Mouse (Mus musculus) urinary bladder, postnatal 25 days (tissue): ENCODE measurements around the gene Dnm3.

ENCODE experiments used
- DNase-seq: peaks from one replicate; pipeline ENCODE4 v3.0.0; 2022; ENCODE audit warnings: low spot score

The Dnm3 gene

DNA sequence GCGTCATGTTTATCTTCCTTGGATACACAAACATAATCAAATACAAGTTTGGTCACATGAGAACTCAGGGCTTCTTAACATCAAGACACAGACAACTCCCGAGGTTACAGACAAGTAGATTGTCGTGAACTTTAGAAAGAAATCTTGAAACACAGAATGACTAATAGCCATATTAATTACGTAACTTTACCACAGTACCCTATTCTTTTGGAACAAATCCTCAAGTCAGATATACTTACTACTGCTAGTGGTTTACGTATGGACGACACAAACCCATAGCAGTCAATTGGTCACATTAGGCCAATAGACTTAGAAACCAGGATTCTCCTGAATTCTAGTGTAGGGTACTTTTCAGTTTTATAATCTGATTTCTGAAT lies 459.2 kb downstream of the Dnm3 start:
- DNase-seq: no peak

DNA sequence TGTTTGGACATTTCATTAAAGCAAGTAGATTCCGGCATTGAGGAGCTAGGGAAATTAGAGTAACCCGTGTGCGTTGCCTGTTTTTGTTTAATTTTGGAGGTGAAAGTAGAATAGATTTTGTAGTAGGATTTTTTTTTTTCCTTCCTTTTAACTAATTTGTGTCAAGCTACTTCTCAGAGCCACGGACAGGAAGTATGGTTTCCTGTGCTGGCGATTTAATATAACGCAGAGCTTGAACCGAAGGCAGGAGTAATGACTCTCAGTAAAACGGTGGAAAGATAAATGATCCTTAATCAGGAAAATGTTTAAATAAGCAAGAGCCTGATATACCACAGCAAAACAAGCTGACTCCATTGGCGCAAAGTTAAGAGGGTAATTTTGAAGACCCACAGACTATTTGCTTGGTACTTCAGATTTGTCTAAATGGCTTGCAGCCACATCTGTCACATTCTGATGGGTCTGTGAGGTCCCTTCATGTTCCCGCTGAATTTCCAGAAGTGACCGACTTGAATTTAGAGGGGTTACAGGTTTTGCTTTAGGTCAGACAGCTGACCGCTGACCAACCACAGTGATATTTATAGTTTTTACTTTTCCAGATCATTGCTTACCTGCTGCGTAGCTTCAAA lies 459.7 kb downstream of the Dnm3 start:
- no peak for DNase-seq

DNA sequence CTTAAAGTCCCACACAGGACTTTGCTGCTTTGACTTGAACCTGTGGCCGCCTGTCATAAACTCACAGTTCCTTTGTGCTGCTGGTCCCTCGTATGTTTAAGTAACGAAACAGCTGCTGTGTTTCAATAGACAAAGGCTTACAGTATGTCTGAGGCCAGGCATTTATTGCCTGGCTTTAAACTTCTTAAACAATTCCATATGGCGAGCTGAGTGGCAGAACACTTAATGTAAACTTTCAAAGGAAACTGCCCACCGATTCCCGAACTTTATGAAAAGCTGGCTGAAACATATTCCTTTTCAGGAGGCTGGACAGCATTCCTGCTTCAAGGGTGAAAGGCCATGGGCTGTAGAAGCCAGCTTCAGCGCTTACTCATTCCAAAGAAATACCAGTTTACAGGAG lies 460.9 kb downstream of the Dnm3 start:
- DNase-seq: no peak

DNA sequence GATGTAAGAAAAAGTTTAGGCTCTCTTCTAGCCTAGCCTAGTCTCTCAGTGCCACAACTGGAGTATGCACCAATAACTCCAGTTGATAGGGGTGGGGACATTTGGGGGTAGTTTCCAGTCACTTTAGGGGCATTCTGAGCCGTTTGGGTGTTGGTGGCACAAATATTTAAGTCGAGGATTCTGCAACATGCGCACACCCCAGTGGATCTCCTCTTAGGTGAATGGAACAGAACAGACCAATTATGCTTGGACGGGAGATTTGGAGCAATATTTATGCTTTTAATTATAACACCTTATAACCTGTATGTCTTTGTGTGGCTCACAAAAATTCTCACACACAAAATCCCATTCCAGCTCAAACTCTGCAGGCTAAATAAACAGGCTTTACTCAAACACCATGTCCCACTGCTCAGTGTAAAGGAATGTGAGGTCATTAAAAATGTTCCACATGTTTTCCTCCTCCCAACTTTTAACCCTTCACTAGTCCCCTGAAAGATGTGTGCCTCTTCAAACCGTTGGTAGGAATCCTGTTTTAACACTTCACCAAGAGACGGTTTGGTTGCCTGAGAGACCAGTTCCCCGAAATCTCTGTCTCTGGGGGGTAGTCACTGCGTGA lies 462.5 kb downstream of the Dnm3 start:
- no peak for DNase-seq

DNA sequence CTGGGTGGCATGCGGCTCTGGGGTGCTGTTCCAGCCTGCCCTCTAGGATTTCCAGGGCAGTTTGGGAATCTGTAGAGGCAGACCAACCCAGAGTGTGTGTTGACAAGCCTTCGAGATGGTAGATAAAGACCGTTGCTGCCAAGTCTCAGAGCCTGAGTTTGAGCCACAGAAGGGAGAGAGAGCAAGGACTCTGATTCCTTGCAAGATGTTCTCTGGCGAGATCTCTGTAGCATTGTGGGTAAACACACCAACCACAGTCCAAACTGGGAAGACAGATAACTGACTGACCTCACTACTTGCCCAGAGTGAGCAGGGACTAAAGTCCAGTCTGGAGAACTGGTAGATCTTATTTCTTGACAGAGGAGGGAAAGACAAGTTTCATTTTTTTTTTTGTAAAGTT lies 464.3 kb downstream of the Dnm3 start:
- DNase-seq: no peak

DNA sequence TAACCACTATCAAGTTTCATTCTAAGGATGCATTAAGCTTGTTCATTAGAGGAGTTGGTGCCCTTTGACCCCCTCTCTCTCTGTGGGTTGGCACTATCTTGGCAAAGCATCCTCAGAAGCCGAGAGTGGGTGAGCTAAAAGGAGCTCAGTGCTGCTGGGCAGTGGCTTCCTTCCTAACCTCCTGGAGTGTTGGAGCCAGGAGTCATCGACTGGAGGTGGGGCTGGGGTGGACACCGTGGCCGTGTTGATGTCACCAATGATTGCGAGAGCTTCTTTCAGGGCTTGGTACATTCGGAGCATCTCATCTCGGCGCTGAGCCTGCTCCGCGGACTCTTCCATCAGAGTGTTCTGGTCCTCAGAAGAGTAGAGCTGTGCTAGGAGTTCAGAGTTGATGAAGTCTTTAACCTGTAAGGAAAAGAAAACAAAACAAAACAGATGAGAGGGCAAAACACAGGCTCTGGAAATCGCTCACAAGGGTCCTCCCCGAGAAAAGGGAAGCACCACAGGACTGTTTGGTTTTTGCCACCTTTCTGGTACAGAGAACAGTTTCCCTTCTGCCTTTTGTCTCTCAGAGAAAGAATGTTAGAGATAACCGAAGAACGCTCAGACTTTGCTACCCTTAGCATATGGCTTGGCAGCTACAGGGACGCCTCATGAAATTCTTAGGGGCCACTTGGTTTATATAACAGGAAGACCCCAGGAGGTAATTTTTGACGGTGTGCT lies 466.1 kb downstream of the Dnm3 start:
- no peak for DNase-seq

DNA sequence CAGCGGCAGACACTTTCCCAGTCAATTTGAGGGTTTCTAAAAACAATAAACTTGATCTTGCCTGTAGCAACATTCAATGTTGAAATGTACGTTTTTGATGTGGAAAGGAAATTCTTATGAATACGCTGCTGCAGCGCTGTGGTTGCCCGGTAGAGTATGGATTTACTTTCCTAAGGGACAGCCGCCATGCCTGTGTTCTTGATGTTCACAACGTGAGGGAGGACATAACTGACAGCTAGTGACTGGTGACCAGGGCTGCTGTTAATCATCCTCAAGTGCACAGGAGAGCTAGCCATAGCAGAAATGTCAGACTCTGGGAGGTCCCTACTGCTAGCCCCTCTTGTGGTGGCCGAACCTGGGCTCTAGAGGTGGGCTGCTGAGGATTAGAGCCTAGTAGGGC lies 468.7 kb downstream of the Dnm3 start:
- no peak for DNase-seq

DNA sequence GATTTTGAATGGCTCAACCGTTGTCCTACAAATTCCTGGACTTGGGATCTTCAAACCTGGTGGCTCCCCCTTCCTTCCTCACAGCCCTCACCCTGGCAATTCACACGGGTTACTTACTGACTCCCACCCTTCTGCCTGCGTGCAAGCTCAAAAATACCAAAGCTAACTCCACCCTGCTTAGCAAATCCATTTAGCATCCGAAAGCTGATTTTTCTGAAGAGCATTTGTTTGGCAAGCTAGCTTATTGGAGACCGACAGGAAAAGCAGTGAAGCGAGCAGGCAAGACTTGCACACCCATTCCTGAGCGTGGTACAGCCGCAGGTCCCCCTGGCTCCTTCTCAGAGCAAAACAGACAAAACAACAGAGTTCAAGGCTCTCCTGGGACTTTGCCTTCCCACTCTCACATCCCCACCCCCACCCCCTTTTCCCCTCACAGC lies 469.2 kb downstream of the Dnm3 start:
- DNase-seq: no peak

DNA sequence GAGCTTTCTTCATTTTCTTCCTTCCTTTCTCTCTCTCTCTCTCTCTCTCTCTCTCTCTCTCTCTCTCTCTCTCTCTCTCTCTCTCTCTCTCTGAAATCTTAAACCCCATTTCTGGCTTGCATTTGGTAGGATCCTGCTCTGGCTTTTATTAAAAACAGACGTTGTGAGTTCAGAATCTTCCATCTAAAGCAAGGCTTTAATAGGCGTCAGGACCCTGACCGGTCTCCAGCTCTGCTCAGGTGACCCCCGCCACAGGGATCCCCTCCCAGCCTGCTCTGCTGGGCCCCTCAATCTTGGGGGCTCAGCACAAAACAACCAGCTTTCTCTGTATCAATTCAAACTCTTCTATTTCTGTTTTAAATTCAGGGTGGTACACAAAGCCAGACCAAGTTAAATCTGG lies 469.6 kb downstream of the Dnm3 start:
- no peak for DNase-seq

DNA sequence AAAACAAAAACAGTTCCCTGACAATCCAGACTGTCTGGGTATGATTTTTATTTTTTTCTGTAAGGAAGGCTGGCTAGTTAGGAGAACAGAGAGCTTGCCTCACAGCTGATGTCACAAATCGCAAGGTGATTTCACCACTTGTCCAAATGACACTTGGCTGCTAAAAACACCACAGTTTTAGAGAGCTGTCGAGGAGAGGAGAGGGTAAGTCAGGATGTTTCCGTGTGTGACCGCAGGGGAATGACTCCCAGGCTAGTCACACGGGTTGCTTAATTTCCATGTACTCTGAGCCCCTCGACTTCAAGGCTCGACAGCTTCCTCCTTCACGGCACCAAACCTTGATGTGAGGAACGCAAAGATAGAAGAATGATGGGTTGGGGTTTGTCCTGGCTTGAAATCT lies 471.7 kb downstream of the Dnm3 start:
- no peak for DNase-seq

DNA sequence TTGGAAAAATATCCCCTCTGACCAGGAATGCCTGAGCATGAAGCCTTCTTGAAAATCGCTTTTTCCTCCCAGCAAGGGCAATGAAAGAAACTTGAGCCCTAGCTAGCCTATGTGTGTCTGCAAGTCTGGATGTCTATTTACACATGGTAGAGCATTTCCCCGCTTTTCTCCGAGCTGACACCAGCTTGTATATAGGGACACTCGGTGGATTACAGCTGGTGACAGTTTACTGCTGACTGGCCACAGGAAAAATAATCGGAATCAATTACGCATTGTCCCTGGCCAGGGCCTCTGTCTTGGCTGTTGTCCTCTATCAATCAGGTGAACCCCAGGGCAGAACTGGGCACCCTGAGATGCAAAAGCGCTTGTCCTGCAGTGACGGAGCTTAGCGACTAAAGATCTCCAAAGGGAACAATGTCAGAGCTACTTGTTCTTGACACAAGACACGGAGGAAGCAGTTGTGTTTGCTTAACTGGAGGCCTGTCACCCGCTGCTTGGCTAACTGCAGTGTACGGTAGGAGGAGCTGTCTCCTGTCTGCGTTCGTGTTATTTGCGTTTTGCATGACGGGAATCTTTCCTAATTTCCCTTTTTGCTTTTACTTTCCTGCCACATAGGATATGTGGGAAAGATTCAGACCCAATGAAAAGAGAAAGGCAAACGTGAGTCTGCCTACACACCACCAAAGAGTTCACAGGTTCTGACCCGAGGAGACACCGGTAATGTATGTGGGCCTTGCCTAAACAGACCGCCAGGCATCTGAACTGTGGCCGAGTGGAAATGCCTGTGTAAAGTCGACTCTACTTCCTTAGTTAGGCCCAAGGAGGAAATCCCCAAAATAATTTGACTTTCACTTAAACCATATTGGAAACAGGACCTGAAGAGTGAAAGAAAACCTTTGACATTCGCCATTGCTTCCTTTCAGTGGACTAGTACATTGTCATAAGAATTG lies 472.7 kb downstream of the Dnm3 start:
- DNase-seq: no peak

DNA sequence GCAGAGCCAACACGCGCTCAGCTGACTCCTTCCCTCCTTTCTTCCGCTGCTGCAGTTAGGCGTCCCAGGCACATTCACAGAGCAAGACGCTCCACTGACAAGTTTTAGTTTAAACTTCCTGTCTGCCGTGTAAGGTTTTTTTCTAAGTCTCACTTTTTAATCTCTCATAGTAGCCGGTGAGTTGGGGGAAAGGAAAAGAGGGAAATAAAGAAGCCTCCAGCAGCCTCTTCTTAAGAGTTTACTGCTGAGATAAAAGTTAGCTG lies 473.4 kb downstream of the Dnm3 start:
- no peak for DNase-seq

DNA sequence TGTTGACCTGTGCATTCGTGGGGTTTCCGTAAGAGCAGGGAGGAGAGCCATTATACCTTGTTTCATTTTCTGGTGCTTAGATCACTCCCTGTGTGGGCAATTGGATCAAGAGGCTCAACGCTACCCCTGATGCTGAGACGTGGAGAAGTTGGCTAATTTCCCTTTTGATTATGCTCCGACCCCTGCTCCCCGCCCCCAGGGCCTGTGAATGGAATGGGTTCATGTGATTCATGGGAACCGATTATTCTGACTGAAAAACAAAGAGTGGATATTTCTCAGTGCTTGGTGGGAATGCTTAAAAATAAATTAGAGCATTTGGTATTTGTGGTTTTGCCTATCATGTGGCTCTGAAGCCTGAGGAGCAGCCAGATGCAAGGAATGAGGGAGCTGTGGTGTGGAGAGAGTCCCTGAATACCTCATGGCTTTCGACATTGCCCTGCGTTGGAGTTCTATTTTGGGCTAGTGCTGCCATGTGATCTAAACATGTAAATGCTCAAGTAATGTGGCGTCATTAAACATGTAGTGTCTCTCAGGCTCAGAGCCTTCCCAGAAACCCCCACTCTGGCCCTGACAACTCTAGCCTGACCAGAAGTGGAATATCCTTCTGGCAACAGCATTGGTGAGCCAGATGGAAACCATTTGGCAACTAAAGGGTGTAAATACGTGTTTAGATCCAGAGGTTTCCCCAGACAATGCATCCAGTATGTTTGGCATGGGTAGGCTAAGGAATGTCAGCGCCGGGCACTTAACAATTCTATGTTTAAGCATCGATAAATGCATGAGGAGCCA lies 473.9 kb downstream of the Dnm3 start:
- no peak for DNase-seq

DNA sequence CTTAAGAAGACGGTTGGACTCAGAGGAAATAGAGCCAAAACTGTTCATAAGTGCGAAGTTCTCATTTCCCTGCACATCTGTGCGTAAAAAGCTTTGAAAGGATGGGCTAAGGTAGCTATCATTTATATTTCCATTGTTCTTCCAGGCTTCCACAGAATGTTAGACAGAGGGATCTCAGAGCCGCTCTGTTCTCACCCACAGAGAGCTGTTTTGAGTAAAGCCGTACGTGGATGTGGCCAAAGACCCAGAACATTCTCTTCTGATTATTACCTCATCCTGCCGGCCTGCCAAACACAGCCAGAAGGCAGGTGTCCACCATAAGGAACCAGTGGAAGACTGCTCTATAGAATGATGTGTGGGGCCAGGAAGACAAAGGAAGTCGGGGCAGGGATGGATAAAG lies 476.5 kb downstream of the Dnm3 start:
- DNase-seq: no peak

DNA sequence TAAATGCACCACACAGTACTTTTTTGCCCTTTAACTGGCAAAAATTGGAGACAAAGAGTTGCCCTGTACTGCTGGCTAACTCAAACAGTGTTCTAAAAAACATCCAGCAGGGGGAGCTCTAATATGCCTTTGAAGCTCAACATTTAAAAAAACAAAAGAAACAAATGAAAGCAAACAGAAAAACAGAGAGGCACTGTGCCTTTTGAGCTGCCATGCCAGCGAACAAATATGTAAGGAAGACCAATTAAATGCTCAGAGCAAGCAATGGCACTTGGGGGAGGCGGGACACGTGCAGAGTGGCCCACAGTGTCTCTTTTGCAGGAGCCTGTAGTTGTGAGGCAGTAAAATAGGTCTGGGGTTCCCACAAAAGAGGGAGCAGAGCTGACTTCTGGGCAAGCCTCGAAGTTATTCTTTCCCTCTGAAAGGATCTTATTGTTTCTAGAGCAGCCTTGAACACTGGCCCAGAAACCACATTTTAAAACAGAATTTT lies 477.9 kb downstream of the Dnm3 start:
- DNase-seq: peak; percentile 42

DNA sequence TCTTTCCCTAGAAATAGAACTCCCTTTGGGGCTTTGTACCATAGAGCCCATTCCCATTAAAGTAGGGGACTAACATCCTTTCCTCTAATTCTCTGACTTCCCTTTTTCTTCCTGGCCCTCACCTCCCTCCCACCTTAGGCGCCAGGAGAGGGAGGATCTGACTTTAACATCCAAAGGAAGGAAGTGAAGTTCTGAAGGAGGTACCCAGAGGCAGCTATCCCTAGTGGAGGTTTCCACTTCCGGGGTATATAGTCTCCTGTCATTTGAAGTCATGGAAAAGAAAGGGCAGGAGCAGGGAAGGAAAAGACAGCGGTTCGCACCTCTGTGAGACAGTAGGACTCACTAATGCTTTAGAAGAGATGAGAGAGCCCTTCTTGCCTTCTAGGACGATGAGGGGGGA lies 478.5 kb downstream of the Dnm3 start:
- no peak for DNase-seq

DNA sequence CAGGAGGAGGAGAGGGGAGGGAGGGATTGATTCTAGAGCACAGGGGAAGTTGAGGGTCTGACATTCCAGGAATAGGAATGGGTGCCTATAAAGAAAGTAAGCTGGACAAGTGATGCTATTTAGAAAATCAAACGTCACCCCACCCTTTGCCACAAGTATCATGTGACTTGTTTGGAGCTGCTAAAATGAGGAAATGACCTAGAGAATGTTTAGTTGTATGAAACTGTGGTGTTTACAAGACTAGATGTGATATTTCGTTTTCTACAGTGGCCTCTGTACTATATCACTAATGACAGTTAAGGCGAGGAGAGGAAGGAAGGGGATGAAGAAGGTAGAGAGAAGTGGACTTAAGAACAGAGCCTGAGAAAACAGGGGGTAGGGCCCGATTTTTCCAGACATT lies 479.1 kb downstream of the Dnm3 start:
- no peak for DNase-seq

DNA sequence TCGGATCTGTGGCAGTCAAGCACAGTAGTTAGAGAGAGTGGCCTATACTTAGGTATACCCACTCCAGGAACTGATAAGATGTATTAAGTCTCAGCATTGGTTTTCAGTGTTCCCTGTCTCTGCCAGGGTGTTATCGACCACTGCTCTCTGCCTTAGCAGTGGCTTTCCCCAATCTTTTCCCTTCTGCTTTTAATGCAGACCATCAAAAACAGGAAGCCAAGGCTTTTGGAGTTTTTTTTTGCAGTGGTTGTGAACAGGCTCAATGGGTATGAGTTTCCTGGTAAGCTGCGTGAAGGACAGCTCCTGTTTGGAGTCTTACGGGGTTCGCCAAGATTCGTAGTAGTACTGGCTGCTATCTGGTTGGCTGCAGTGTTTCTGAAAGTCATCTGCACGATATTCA lies 485.4 kb downstream of the Dnm3 start:
- DNase-seq: no peak

DNA sequence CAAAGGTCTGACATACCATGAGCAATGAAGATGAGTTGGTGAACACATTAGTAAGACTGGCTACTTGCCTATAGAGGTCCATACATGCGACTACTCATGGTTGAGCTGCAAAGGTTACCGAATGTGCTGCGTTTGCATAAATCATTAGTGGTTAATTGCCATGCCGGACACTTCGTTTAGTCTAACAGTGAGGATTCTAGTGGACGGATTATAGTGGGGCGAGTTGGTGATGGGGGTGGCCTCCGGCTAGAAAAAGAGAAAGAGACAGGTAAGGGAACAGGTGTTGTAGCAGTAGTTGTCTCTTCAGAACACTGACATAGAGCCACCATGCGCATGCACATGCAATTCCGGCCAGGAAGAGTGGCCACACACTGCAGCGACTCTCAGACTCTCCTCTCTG lies 486.0 kb downstream of the Dnm3 start:
- no peak for DNase-seq

DNA sequence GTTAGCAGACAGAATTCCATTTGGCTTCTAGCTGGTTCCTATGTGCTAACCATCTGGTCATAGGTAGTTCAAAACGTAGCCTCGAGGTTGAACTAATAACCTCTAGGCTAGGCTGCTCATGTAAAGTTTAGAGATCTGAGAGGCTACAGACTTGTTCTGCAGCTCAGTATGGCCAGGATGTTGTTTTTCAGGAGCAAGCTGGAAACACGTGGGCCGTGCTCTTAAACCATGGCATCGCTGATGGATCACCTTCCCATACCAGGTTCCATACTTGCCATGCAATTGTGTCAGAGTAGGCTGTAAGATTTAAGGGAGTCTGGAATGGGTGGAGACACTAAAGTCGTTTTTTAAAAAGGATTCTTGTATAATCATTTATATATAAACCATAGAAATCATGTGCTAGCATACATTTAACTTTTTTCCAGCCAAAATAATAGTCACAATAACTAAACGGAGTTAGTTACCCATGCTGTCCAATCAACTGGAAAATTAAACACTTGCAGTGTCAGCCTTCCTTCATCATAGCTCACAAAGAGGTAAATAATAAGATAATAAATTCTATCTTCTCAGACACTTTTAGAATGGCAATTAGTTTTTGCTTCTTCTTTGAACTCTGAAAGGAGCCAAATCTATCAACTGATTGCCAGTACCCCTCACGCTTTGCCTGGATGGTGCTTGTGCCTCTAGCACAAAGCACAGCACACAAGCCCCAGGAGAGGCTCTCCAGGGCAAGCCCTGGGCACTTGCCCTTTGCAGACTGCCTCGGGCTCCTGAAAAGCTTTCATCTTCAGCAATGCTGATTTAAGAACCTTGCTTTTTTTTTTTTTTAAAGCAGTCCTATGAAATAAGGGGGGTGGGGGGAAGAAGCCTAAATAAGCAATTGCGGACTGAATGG lies 486.9 kb downstream of the Dnm3 start:
- no peak for DNase-seq
